Mouse (Mus musculus): ENCODE data around the gene Ifit3b. TPM values are rescaled to one million over a fixed set of nuclear protein-coding genes. Genes with fewer than 3 reads are reported as not detected.

The Ifit3b gene
- polyA plus RNA-seq, 1 experiment from 2014 or later = 0.23 TPM

GRCm38 (mm10) chr19:34662740-34663139, 55.0 kb downstream of the Ifit3b start:
- Histone ChIP-seq H3K36me3 (no peaks in the 10 kb centered on the region), H3K9me3 (replicated peaks) (no peaks in the 10 kb centered on the region), H3K4me3 (no peak overlapping the region), H3K27me3 (ENCODE audit: low read depth, poor library complexity, severe bottlenecking) (no peaks in the 10 kb centered on the region), H3K27ac (no peak overlapping the region), H3K4me1 (0 out of 2 replicates have a peak, but pooled peaks cover 2% of the 10 kb centered on the region)
- 45% methylated on average over 5 of the region's 5 CpGs for WGBS
- DNase-seq (ENCODE audit: low spot score) = no peak

Other genes with a start within 250 kb of the Ifit3b start
- gene Ch25h, start 132.8 kb upstream of the Ifit3b start, polyA plus RNA-seq (2016; fragmentation: Nextera tagmentation; extraction: Ambion mirVana) = 0.18 and 1.2 TPM in 2 replicates
- gene Lipa, start 80.5 kb upstream of the Ifit3b start, polyA plus RNA-seq (2016; fragmentation: Nextera tagmentation; extraction: Ambion mirVana) = 18.8 and 20.9 TPM in 2 replicates
- gene Ifit2, start 57.3 kb upstream of the Ifit3b start, polyA plus RNA-seq (2016; fragmentation: Nextera tagmentation; extraction: Ambion mirVana) = 4.5 and 6.0 TPM in 2 replicates
- gene Ifit3, start 24.4 kb upstream of the Ifit3b start, polyA plus RNA-seq (2016; fragmentation: Nextera tagmentation; extraction: Ambion mirVana) = 0.28 TPM in 1 of 2 replicates, not detected in the other
- gene Ifit1bl1, start 6.0 kb upstream of the Ifit3b start, polyA plus RNA-seq (2016; fragmentation: Nextera tagmentation; extraction: Ambion mirVana) = not detected in 2 replicates
- not detected in 2 replicates for gene Ifit1bl2, start 32.8 kb downstream of the Ifit3b start, polyA plus RNA-seq (2016; fragmentation: Nextera tagmentation; extraction: Ambion mirVana)
- gene Ifit1, start 32.9 kb downstream of the Ifit3b start, polyA plus RNA-seq (2016; fragmentation: Nextera tagmentation; extraction: Ambion mirVana) = not detected in 2 replicates
- 0.75 and 0.79 TPM in 2 replicates for gene Slc16a12, start 139.3 kb downstream of the Ifit3b start, polyA plus RNA-seq (2016; fragmentation: Nextera tagmentation; extraction: Ambion mirVana)